Mouse (Mus musculus): Measurements from ENCODE around the gene Chrd.

DNA sequence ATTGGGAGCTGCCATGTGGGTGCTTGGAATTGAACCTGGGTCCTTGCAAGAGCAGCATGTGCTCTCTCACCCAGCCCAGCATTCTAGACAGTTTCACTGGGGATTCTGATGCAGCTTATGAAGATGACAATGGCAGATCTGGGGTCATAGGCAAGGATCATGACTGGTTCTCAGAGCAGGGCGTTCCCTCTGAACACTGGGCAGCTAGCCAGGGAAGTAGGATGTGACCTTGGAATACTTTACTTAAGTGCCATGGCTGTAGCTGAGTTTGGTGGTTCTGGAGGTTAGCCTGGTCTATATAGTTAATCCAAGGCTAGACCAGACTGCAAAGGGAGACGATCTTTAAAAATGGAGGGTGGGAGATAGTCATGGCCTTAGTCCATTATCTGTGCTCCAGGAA lies 51.0 kb downstream of the Chrd start:
- TF ChIP-seq POLR2A (IDR thresholded peaks at IDR 0.05; ENCODE audit: borderline replicate concordance, control insufficient read depth, low read depth, low read length) (no peak), CTCF (IDR thresholded peaks at IDR 0.05; ENCODE audit: control insufficient read depth, insufficient read depth, low read length) (no peak)
